Mouse (Mus musculus): ENCODE measurements around the gene Sec1. TPM values are rescaled to one million over a fixed set of nuclear protein-coding genes. Genes with fewer than 3 reads are reported as not detected.

Gene Sec1
- total RNA-seq, 2 experiments from 2014 or later: 1.1 to 1.2 TPM

DNA sequence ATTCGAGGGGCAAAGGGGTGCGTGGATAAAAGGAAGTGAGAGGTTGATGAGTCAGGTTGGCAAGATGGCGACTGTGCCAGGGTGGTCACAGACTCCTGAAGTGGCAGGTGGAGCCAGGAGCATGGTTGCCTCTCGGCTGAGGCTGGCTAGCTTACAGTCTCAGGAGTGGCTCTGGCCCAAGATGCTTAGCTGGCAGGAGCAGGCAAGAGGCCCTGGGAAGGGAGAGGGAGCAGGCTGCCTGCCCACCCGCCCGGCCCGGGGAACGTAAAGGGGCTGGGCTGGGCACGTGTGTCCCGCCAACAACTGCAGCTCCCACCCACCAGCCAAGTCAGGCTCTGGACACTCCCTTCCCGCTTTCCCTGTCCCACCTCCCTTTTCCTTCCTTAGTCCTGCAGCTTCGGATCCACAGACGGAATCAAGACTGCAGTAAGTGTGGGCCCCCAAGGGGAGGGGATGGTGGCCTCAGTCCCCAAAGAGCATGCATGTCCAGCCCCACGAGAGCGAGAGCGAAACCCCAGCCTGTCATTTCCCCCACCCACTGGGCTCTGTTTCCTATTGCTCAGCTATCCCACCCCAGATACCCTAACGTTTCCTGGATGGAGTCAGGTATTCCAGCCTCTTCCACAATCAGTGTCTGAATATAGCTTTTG is 52.7 kb downstream of the Sec1 start:
- intact Hi-C loops (cut with DNase I): no loop called here
- no peak overlapping the region for H3K4me3 ChIP-seq
- no peak overlapping the region for H3K27ac ChIP-seq

DNA sequence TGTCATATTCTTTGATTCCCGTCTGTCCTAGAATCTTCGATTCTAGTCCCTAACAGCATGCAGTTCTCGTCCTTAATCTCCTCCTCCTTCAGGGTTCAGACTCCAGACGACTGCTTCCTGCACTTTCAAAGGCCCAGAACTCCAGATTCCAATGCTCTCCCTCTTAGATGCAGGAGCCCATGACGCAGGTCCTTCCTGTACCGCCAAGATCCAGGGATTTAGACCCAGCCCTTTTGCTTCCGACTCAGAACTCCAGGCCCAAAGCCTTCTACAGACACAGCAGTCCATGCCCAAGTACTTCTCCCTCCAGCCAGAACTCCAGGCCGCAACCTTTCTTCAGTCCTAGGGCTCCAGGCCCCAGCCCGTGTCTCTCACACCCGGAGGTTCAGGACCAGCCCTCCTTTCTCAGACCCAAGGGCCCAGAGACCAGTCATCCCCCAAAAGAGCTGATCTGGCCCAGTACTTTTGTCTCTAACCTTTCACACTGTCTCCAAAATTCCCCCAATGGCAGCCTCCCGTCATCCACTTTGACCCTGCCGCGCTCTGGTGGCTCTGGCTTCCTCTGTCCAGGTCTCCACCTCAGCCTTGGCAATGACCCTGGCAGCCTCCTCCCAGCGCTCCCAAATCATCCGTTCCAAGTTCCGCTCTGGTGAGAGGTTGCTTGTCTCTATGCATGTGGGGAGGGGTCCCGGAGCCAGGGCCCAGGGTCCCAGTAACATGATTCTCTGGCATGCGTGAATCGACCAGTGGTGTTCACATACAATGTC is 53.8 kb downstream of the Sec1 start:
- intact Hi-C loops (cut with DNase I): no loop called here
- no peak for DNase-seq (ENCODE audit: extremely low spot score in 1 of 2, low spot score in 2 of 2)
- H3K4me3 ChIP-seq: no peak overlapping the region
- peak overlapping the region; percentile 44; the same call in 1 of the 2 replicates for H3K27ac ChIP-seq
- TF ChIP-seq CTCF (IDR thresholded peaks at IDR 0.05): no peak

More for the DNA sequence above, 52.7 kb downstream of the Sec1 start:
- DNase-seq (ENCODE audit: extremely low spot score in 1 of 2, low spot score in 2 of 2): no peak
- TF ChIP-seq CTCF (IDR thresholded peaks at IDR 0.05): no peak

DNA sequence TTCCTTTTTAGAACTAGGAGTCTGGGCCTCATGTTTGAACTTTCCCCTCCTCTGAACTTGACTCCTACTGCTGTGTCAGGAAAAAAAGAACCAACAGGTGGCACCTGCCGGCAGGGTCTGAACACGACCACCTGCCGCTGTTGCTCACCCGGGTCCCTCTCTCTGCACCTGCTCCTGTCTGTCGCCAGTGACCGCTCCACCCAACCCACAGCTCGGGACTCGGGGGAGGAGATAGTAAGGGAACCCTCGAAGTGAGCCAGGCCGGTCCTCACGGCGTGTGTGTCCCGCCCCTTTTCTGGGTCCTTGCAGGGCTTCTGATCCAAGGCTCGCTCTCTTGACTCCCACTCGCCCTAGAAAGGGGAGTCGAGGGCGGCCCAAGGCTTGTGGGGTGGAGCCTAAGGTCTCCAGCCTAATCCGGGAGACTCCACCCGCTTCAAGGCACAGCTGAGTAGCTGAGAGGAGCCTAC is 54.6 kb downstream of the Sec1 start, which contains the start of gene Mamstr:
Gene Mamstr (plus strand): TSS at position 417 of the 467 bp plus-strand sequence.
- Histone ChIP-seq H3K27ac (peak within 1 kb of the TSS; percentile 44; the same call in 1 of the 2 replicates), H3K4me3 (no peak within 1 kb of the TSS)
- intact Hi-C loops (cut with DNase I): no loop called here
- DNase-seq (ENCODE audit: extremely low spot score in 1 of 2, low spot score in 2 of 2): no peak
- TF ChIP-seq CTCF (IDR thresholded peaks at IDR 0.05): no peak

DNA sequence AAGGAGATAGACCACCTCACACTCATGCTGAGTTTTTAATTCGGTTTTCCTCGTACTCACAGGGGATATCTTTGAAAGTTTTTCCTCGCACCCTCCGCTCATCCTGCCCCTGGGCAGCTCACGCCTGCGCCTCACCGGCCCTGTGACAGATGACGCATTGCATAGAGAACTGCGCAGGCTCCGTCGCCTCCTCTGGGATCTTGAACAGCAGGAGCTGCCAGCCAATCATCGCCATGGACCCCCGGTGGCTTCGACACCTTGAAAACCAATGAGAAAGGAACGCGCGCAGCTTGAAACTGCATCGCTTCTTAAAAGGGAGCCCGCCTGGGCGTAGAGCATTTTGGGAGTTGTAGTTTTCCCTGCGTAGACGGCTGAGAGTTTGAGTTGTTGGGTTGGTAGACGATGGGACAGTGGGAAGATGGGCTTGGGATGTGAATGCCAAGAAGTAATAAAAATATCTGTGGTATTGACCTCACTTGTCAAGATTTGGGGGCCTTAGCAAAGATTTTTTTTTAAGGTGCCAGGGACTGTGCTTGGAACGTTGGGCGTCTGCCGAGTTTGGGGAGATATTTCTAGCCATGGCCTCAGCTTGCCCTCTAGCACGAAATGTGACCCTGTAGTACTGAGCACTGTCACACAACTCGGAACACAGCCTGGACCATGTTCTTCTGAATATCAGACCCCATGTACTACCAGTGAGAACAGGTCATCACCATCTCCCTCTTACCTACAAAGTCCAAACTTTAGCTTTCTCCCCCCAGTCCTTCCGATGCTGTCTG is 55.4 kb downstream of the Sec1 start:
- no peak for TF ChIP-seq CTCF (IDR thresholded peaks at IDR 0.05)
- peak overlapping the region; percentile 67 for H3K27ac ChIP-seq
- intact Hi-C loops (cut with DNase I): no loop called here
- peak; percentile 93 to 94 for DNase-seq (ENCODE audit: extremely low spot score in 1 of 2, low spot score in 2 of 2)
- peak overlapping the region; percentile 43 for H3K4me3 ChIP-seq

DNA sequence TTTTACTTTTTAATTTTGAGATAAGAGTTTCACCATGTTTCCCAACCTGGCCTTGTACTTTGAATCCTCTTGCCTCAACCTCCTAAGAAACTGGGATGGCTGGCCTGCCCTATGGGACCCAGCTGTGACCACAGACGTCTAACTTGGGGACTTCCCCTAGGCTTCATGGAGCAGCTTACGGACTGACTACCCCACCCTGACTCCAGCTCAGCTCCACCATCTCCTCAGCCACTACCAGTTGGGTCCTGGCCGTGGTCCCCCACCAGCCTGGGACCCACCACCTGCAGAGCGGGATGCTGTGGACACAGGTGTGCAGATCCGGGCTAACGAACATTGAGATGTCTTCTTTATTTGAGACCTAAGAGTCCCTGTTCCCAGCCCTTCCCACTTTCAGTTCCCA is 56.5 kb downstream of the Sec1 start:
- TF ChIP-seq CTCF (IDR thresholded peaks at IDR 0.05): no peak
- no peak overlapping the region; the same call in 1 of the 2 replicates for H3K27ac ChIP-seq
- H3K4me3 ChIP-seq: peak overlapping the region; percentile 43
- intact Hi-C loops (cut with DNase I): no loop called here
- DNase-seq (ENCODE audit: extremely low spot score in 1 of 2, low spot score in 2 of 2): no peak

DNA sequence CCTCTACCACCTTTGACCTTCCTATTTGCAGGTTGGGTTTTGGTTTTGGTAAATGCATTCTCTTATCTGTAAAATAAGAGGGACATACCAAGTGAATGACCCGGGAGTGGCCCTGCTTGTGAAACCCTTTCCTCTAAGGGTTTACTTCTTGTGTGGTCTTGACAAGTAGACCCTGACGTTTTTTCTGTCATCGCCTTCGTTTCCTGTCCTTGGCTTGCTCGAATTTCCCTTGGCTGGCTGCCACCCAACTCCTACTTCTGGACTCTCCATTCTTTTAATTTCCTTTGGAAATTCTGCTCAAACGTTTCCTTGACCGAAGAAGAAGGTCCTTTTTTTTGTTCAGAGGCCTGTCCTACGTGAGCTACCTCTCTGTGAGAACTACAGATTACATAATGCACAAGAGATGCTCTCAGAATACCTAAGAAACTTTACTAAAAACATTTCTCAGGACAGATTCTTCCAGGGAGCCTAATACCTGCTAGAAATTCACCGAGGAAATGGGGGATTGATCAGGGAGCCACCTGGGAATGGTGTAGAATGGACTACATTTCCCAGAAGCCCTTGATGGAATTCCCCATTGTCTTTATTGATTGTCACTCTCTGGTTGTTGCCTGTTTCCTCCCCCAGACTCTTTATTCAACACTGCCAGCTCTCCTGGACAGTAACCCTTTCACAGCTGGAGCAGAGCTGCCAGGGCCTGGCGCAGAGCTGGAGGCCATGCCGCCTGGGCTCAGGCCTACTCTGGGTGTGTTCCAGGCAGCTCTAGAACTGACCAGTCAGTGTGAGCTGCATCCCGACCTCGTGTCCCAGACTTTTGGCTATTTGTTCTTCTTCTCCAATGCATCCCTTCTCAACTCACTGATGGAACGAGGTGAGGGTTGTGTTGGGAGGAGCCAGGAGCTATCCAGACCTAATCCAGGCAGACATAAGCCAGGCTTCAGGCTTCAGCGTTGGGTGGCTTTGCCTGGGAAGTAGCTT is 58.2 kb downstream of the Sec1 start:
- TF ChIP-seq CTCF (IDR thresholded peaks at IDR 0.05): no peak
- no peak for DNase-seq (ENCODE audit: extremely low spot score in 1 of 2, low spot score in 2 of 2)
- Histone ChIP-seq H3K4me3 (no peak overlapping the region), H3K27ac (no peak overlapping the region)
- intact Hi-C loops (cut with DNase I): no loop called here

DNA sequence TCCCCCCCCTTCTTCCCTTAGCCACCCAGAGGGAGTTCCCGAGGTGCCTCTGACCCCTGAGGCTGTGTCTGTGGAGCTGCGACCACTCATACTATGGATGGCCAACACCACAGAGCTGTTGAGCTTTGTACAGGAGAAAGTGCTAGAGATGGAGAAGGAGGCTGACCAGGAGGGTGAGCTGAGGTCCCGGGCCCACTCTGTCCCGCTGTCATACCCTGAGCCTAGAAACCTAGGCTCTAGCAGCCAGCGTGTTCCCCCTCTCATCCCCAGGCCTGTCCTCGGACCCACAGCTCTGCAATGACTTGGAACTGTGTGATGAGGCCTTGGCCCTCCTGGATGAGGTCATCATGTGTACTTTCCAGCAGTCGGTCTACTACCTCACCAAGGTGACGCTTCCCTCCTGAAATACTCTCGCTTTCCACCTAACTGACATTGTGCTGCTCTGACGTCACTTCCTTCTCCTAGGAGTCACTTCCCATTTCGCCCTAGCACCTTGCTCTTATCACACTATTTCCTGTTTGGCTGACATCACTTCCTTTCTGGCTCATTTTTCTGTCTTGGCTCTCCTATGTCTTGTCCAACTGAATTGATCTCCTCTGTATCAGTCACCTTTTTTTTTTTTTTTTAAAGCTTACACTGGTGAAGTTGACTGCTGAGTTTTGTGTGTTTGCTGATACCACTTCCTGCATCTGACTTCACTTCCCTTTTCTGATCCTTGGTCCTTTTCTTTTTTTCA is 59.1 kb downstream of the Sec1 start:
- no peak for TF ChIP-seq CTCF (IDR thresholded peaks at IDR 0.05)
- Histone ChIP-seq H3K4me3 (no peak overlapping the region), H3K27ac (no peak overlapping the region)
- no peak for DNase-seq (ENCODE audit: extremely low spot score in 1 of 2, low spot score in 2 of 2)
- intact Hi-C loops (cut with DNase I): no loop called here

DNA sequence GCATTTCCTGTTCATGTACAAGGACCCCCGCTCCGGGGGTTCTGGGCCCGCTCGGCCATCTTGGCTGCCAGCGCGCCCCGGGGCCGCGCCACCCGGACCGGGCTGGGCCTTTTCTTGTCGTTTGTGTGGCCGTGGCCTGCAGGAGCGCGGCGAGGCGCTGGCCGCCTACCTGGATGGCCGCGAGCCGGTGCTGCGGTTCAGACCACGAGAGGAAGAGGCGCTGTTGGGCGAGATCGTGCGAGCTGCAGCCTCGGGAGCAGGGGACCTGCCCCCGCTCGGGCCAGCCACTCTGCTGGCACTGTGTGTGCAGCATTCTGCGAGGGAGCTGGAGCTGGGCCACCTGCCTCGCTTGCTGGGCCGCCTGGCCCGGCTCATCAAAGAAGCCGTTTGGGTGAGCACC is 61.7 kb downstream of the Sec1 start:
- intact Hi-C loops (cut with DNase I): no loop called here
- H3K27ac ChIP-seq: peak overlapping the region; percentile 64
- peak; percentile 44 for TF ChIP-seq CTCF (IDR thresholded peaks at IDR 0.05)
- peak overlapping the region; percentile 34 for H3K4me3 ChIP-seq
- DNase-seq (ENCODE audit: extremely low spot score in 1 of 2, low spot score in 2 of 2): peak in 1 of 2 experiments; percentile 36

DNA sequence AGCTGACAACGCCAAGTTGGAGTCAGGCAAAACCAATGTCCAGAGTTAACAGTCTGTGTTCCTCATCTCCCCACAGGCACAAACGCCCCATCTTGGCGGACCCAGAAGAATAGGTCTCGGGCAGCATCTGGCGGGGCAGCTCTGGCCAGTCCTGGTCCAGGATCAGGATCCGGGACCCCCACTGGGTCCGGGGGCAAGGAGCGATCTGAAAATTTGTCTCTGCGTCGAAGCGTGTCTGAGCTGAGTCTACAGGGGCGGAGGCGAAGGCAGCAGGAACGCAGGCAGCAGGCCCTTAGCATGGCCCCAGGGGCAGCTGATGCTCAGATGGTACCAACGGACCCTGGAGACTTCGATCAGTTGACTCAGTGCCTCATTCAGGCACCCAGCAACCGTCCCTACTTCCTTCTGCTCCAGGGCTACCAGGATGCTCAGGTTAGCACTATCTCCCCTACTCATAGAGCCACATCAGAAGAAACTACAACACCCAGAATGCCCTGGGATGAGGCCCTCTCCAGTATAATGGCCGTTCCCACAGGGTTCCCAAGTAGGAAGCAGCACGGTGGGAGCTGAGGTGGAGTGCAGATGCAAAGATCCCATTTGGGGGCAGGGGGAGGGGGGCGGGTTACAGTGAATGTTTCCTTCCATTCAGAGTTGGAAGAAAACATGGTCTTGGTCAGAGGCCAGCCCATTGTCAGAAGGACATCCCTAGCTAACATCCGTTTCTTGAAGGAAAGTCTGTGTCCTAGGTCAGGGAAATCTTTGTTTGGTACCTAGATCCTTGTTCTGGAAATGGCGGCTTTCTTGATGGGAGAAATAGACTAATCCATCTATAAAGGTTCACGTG is 63.9 kb downstream of the Sec1 start:
- intact Hi-C loops (cut with DNase I): no loop called here
- no peak for DNase-seq (ENCODE audit: extremely low spot score in 1 of 2, low spot score in 2 of 2)
- no peak for TF ChIP-seq CTCF (IDR thresholded peaks at IDR 0.05)
- H3K4me3 ChIP-seq: no peak overlapping the region
- no peak overlapping the region for H3K27ac ChIP-seq

Measured in left cerebral cortex, adult 2 months (tissue).